Mouse (Mus musculus) megakaryocyte, embryonic 14.5 days (primary cell): ENCODE data around the gene Zfp324.

Experiments used
- FLI1 ChIP-seq: IDR thresholded peaks from 2 replicates; pipeline ENCODE4 v1.6.1; 2012; ENCODE audit warnings: low read length, inconsistent platforms, mixed read lengths
- GATA1 ChIP-seq: IDR thresholded peaks from 3 replicates; pipeline ENCODE4 v1.6.1; 2012; ENCODE audit warnings: mixed read lengths, low read length, inconsistent platforms, borderline replicate concordance

GRCm38 (mm10) chr7:12980291-12980690 is 14.7 kb downstream of the Zfp324 start:
- TF ChIP-seq GATA1 (no peak), FLI1 (no peak)
